Mouse (Mus musculus) stomach, embryonic 15.5 days (tissue): Measurements from ENCODE around the gene Tk1. TPM values are rescaled to one million over a fixed set of nuclear protein-coding genes. Genes with fewer than 3 reads are reported as not detected.

ENCODE experiments used
- ATAC-seq: fragments of 200-750 bp; cut with Nextera tagmentation; 2 replicates; pipeline ENCODE4 v1.8.0; 2017; ENCODE audit warnings: low read depth, moderate number of reproducible peaks, moderate TSS enrichment; ENCODE audit not compliant: insufficient read depth, low FRiP score
- H3K27ac ChIP-seq: fragments of 300-500 bp; sonication (generic); 2 replicates; pipeline ENCODE4 v1.5.1; 2015; ENCODE audit warnings: mild to moderate bottlenecking, inconsistent platforms
- H3K27me3 ChIP-seq: fragments of 300-500 bp; sonication (generic); replicated peaks from 2 replicates; pipeline ENCODE4 v1.6.1; 2015; ENCODE audit warnings: inconsistent platforms
- H3K36me3 ChIP-seq: fragments of 300-500 bp; sonication (generic); 2 replicates; pipeline ENCODE4 v1.6.1; 2015; ENCODE audit warnings: inconsistent platforms
- H3K4me1 ChIP-seq: fragments of 300-500 bp; sonication (generic); 2 replicates; pipeline ENCODE4 v1.6.1; 2015; ENCODE audit warnings: inconsistent platforms
- H3K4me2 ChIP-seq: fragments of 300-500 bp; sonication (generic); 2 replicates; pipeline ENCODE4 v1.6.1; 2015; ENCODE audit warnings: mild to moderate bottlenecking, inconsistent platforms
- H3K4me3 ChIP-seq: fragments of 300-500 bp; sonication (generic); replicated peaks from 2 replicates; pipeline ENCODE4 v1.5.1; 2015; ENCODE audit warnings: inconsistent platforms
- H3K9ac ChIP-seq: fragments of 300-500 bp; sonication (generic); 2 replicates; pipeline ENCODE4 v1.6.1; 2015; ENCODE audit warnings: inconsistent platforms
- H3K9me3 ChIP-seq: fragments of 300-500 bp; sonication (generic); 2 replicates; pipeline ENCODE4 v1.6.1; 2016; ENCODE audit warnings: inconsistent platforms
- WGBS: fragments of 180-500 bp; shearing (Covaris S2); methylation state at CpG from one replicate; pipeline ENCODE4 v1.1.7; 2015; 5-methylcytosine and 5-hydroxymethylcytosine counted together
- polyA plus RNA-seq: library from polyadenylated mRNA; unstranded; fragments of >200 nt; fragmentation: Nextera tagmentation; extraction: Ambion mirVana; gene quantifications from 2 replicates; pipeline ENCODE4 v1.2.1, GENCODE M21; 2015

The Tk1 gene
- 139 and 142 TPM in 2 replicates for polyA plus RNA-seq

DNA sequence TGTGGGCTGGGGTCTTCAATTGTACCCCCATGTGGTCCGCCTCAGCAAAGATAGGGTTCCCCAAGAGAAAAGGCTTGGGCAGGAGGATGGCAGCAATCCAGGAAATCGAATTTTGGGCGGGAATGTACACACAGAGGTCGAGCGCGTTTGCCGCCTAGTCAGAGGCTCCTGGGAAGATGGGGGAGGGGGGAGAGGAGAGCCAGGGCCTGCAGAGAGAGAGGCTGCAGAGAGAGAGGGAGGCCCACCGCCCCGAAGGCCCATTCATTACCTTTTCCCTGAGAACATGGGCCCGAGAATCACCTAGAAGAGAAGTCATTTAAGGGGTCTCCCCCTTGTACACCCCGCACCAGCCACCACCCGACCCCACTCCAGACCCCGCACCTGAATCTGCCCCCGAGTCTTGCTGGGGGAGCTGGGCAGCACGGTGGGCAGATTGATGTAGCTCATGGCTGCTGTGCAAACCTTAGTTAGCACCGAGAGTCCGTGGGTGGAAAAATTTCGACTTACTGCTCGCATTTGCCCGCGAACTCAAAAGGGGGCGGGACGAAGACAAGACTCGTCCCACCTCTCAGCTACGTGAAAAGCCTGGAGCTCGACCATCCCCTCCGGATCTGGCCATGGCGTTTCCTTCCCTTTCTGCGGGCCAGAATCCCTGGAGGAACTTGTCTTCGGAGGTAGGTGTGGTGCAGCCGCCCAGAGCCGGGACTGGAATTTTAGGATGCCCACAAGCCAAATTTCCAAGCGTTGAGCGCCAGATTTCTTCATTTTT lies at the start of gene Tk1, which contains the start of gene Afmid:
Gene Tk1 (minus strand): TSS at position 760 of the 769 bp plus-strand sequence.
Gene Afmid (plus strand): TSS at position 592 of the 769 bp plus-strand sequence.
- peak within 1 kb of the TSS; percentile 65 for H3K9ac ChIP-seq
- H3K4me3 ChIP-seq: peak within 1 kb of the TSS; percentile 62
- no peaks in the 10 kb centered on the region for H3K27me3 ChIP-seq
- peak within 1 kb of the TSS; percentile 95 for H3K27ac ChIP-seq
- peaks cover 83% of the 10 kb centered on the region for H3K4me1 ChIP-seq
- WGBS: under 1% methylated on average over 34 of the region's 34 CpGs
- H3K4me2 ChIP-seq: peak within 1 kb of the TSS; percentile 93
- peaks cover 11% of the 10 kb centered on the region; the same call in 1 of the 2 replicates for H3K36me3 ChIP-seq
- H3K9me3 ChIP-seq: no peaks in the 10 kb centered on the region
- peak; percentile 45; the same call in 1 of the 2 replicates for ATAC-seq

DNA sequence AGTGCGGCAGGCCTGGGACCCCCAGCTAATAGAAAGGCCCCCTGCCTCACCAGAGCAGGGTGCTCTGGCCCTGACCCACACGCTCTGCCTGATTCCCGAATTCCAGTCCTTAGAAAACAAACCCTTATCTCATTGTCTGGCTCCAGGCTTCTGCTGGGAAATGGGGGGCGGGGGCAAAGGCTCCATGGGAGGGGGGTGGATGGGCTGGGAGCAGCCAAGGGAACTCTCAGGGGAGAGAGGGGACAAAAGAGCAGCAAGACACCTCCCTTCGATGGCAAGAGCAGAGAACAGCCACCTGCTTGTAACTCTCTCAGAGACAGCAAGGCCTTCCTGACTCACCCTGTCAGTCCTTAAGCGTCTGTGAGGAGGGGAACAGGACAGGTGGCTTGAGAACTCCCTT lies 49.8 kb upstream of the Tk1 start:
- H3K4me1 ChIP-seq: peaks cover 37% of the 10 kb centered on the region
- no peak for ATAC-seq
- H3K27ac ChIP-seq: no peak overlapping the region
- H3K4me3 ChIP-seq: no peak overlapping the region
- WGBS: 38% methylated on average over 6 of the region's 6 CpGs
- no peaks in the 10 kb centered on the region for H3K27me3 ChIP-seq
- no peaks in the 10 kb centered on the region for H3K36me3 ChIP-seq
- no peak overlapping the region for H3K4me2 ChIP-seq
- H3K9ac ChIP-seq: no peak overlapping the region
- no peaks in the 10 kb centered on the region for H3K9me3 ChIP-seq

DNA sequence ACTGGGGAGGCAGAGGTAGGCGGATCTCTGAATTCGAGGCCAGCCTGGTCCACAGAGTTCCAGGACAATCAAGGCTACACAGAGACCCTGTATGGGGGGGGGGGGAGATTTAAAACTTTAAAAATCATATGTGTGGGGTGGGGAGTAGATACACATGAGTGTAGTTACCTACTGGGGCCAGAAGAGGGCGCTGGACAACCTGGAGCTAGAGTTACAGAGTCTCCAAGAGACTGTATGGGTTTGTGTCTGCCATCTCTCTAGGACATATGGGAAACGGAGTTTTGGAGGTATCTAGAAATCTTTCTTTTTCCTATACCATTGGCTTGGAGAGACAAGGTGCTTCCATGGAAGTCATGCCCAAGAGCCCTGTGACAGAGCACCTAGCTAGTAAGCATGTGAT lies 48.5 kb upstream of the Tk1 start:
- no peak for ATAC-seq
- no peak overlapping the region for H3K4me3 ChIP-seq
- no peak overlapping the region for H3K4me2 ChIP-seq
- H3K9me3 ChIP-seq: no peaks in the 10 kb centered on the region
- no peaks in the 10 kb centered on the region for H3K36me3 ChIP-seq
- no peaks in the 10 kb centered on the region for H3K27me3 ChIP-seq
- H3K4me1 ChIP-seq: peaks cover 41% of the 10 kb centered on the region
- WGBS: 60% methylated on average over 4 of the region's 4 CpGs
- no peak overlapping the region for H3K9ac ChIP-seq
- no peak overlapping the region for H3K27ac ChIP-seq

DNA sequence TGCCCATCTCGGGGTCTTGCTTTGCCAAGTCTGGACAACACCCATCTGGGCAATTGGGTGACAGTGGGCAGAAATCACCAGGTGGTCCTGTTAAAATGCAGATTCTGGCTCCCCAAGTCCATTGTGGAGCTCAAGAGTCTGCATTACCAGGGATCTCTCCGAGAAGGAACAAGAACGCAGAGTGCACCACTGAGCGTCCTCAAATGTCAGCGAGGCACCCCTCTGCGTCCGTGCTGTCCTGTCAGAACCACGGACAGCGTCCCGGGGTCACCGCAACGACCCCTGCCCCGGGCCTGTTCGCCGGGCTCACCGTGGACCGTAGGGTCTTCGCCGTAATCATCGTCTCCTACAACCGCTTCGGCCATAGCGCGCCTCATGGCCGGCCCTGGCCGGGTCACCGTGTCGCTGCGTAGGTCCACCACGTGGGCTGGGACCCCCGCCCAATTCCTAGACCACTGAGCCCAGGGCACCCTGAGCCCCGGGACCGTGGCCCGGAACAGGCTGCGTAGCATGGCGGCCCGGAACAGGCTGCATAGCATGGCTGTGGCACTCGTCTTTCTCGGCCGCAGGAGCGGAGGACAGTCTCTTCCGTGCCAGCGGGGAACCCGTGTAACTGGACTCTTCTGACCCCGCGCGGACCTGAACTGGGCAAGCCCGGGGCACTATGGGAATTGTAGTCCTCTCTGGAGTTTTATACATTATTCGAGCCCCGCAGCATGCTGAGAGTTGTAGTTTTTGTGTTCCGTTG lies 47.1 kb upstream of the Tk1 start, which contains the start of gene Tha1:
Gene Tha1 (minus strand): TSS at position 621 of the 748 bp plus-strand sequence.
- Histone ChIP-seq H3K36me3 (no peaks in the 10 kb centered on the region), H3K27ac (no peak within 1 kb of the TSS), H3K4me2 (peak within 1 kb of the TSS; percentile 97), H3K27me3 (no peaks in the 10 kb centered on the region), H3K9me3 (no peaks in the 10 kb centered on the region), H3K4me3 (peak within 1 kb of the TSS; percentile 66), H3K4me1 (peaks cover 29% of the 10 kb centered on the region), H3K9ac (peak within 1 kb of the TSS; percentile 40; the same call in 1 of the 2 replicates)
- WGBS: 2% methylated on average over 51 of the region's 51 CpGs
- ATAC-seq: peak; percentile 61

DNA sequence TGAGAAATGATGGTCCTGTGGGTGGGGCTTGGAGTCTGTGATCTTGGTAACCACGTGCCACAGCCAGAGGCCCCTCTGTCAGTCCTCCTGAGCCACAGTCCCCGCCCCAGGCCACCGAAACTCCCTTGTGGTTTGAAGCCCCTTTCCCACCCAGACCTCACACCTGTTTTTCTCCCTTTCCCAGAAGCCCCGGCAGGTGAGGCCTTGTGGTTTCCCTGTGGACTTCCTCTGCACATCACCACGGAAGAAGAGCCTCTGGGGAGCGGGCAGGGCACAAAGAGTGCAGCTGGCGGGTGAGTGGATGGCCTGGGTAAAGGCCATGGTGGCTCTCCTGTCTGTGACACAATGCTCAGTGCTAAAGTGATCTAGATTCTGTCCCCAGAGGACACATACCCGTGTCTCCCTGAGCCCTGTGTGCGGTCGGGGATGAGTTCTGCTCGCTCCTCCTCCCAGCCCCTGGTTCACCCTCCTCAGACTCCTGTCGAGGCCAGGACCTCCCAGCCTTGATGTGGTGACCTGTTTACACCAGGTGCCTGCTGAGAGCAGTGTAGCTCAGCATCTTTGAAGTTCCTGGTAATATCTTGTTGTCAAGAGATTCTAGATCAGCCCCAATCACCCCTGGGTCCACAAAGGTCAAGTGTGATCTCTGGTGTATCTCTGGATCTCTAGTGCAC lies 46.2 kb upstream of the Tk1 start:
- no peaks in the 10 kb centered on the region for H3K27me3 ChIP-seq
- no peak overlapping the region for H3K9ac ChIP-seq
- peaks cover 23% of the 10 kb centered on the region for H3K4me1 ChIP-seq
- 54% methylated on average over 12 of the region's 12 CpGs for WGBS
- H3K4me3 ChIP-seq: no peak overlapping the region; the same call in 1 of the 2 replicates
- no peaks in the 10 kb centered on the region for H3K9me3 ChIP-seq
- no peak for ATAC-seq
- no peaks in the 10 kb centered on the region for H3K36me3 ChIP-seq
- no peak overlapping the region for H3K27ac ChIP-seq
- peak overlapping the region; percentile 97; the same call in 1 of the 2 replicates for H3K4me2 ChIP-seq

DNA sequence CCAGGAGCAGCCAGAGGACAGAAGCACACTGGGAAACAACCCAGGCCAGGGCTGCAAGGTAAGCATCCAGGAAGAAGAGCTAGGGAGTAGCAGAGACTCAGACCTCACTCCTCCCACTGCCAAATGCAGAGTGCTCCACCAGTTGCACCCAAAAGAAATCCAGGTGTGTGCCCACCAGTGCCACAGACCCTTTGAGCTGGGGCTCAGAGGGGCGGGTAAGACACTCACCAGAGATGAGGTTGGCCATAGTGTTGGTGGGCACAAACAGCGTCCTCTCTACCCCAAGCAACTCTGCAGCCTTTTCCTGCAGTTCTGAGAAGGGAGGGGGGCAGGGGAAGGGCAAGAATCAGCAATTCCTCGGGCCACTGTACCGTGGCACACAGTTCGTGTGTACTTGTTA lies 45.5 kb upstream of the Tk1 start:
- H3K9me3 ChIP-seq: no peaks in the 10 kb centered on the region
- no peak for ATAC-seq

DNA sequence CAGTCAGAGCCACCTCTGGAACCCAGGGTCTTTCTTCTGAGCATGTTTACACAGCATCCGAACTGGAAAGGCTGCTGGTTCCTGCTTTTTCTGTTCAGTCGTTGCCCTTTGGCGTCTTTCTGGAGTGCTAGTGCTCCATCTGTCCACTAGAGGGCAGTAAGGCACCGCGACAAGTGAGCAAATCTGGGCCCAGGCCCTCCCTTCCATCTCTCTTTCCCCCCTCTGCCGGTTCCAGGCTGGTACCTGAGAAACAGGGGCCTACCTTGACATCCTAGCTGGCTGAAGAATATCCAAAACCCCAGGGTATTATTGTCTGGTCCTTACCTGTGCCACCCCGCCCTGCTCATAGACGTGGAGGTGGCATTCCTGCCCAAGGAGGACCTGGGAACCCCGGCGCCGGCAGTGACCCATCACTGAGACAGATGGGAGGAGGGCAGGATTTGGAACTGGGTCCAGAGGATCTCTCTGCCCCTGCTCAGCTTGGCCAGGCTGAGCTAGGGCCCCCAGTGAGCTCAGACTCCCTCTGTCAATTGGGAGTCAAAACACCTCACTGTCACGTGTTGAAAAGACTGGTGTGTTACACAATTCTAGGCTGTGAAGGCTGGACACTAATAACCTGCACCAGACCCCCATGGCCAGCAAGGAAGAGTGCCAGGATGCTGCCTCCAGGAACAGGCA lies 44.9 kb upstream of the Tk1 start:
- H3K4me3 ChIP-seq: no peak overlapping the region
- no peak overlapping the region for H3K9ac ChIP-seq
- peaks cover 23% of the 10 kb centered on the region for H3K4me1 ChIP-seq
- H3K27ac ChIP-seq: no peak overlapping the region
- ATAC-seq: no peak
- H3K27me3 ChIP-seq: no peaks in the 10 kb centered on the region
- H3K9me3 ChIP-seq: no peaks in the 10 kb centered on the region
- no peaks in the 10 kb centered on the region for H3K36me3 ChIP-seq
- 41% methylated on average over 12 of the region's 12 CpGs for WGBS
- H3K4me2 ChIP-seq: no peak overlapping the region

More for the DNA sequence above, 45.5 kb upstream of the Tk1 start:
- no peaks in the 10 kb centered on the region for H3K27me3 ChIP-seq
- WGBS: 70% methylated on average over 5 of the region's 5 CpGs
- H3K4me2 ChIP-seq: no peak overlapping the region
- no peak overlapping the region for H3K9ac ChIP-seq
- H3K36me3 ChIP-seq: no peaks in the 10 kb centered on the region
- no peak overlapping the region for H3K4me3 ChIP-seq
- peaks cover 23% of the 10 kb centered on the region for H3K4me1 ChIP-seq
- no peak overlapping the region for H3K27ac ChIP-seq

DNA sequence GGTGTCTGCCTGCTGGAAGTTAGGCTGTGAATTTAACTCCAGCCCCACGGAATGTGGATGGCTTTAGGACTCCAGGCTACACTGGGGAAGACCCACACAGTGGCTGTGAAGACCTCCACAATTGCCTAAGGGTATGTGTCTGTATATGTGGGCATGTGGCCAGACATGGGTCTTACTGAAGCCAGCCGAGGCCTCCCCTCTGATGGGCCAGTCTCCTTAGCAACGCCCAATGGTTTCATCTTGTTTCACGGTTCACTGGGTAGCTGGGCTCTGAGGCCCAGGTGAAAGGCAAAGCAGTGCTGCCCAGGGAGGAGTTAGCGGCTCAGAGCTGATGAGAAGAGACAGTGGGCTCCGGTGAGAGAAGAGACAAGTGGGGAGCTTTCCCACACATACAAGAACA lies 40.1 kb upstream of the Tk1 start:
- H3K27ac ChIP-seq: no peak overlapping the region
- no peaks in the 10 kb centered on the region for H3K36me3 ChIP-seq
- H3K27me3 ChIP-seq: peaks cover 4% of the 10 kb centered on the region
- WGBS: 47% methylated on average over 6 of the region's 6 CpGs
- no peak overlapping the region for H3K4me3 ChIP-seq
- no peaks in the 10 kb centered on the region for H3K9me3 ChIP-seq
- H3K9ac ChIP-seq: no peak overlapping the region
- H3K4me2 ChIP-seq: no peak overlapping the region
- H3K4me1 ChIP-seq: peaks cover 7% of the 10 kb centered on the region; the same call in 1 of the 2 replicates
- no peak for ATAC-seq

DNA sequence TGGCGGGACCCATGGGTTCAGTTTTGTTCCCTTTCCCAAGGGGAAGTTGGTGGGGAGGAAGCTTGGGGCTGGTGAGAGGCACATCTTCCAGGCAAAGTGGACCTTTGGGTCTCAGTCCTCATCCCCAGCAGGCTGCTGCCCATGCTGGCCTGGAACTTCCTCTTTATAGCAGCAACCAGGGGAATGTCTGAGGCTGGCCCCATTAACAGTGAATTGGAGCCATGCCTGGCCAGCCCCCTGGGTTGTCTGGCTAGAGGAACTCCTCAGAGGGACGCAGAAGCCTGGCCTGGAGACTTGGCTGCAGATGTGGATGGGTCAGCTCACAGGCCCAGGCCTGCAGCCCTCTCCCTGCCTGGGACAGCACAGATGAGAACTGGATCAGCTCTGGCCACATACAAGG lies 38.9 kb upstream of the Tk1 start:
- H3K9me3 ChIP-seq: no peaks in the 10 kb centered on the region
- no peaks in the 10 kb centered on the region for H3K36me3 ChIP-seq
- H3K4me3 ChIP-seq: no peak overlapping the region
- ATAC-seq: no peak
- H3K27me3 ChIP-seq: peaks cover 16% of the 10 kb centered on the region
- no peak overlapping the region for H3K9ac ChIP-seq
- 0 out of 2 replicates have a peak, but pooled peaks cover 2% of the 10 kb centered on the region for H3K4me1 ChIP-seq
- no peak overlapping the region for H3K27ac ChIP-seq
- 69% methylated on average over 2 of the region's 2 CpGs for WGBS
- no peak overlapping the region for H3K4me2 ChIP-seq

DNA sequence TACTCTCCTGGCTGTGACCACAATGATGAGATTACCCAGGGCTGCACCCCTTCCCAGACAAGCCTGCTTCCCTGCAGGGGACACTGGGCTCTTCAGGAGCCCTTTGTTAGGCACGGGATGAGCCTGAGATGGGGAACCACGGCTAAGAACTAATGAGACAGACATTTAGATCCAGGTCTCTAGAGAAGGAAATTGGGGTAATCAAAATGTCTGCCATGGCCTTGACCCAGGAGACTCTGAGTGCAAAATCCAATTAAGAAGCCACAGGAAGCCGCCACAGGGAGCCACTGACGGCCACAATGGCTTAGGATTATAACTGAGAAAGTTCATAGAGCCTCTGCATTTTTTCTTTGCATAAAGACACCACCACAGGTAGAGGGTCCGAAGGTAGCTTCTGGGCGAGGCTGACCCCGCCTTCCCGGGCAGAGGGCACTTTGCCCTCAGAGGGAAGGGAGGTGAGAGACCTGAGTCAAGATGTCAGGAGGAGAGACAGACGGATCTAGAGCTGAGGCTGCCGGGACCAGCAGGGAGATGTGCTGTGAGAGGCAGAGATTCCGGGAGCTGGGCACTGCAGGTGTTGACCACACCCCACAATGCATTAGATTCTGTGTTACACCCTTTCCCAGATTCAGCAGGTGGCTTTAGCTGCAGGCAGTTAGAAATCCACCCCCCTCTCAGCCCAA lies 37.4 kb upstream of the Tk1 start:
- Histone ChIP-seq H3K4me3 (no peak overlapping the region), H3K27ac (no peak overlapping the region)
- 40% methylated on average over 11 of the region's 11 CpGs for WGBS

DNA sequence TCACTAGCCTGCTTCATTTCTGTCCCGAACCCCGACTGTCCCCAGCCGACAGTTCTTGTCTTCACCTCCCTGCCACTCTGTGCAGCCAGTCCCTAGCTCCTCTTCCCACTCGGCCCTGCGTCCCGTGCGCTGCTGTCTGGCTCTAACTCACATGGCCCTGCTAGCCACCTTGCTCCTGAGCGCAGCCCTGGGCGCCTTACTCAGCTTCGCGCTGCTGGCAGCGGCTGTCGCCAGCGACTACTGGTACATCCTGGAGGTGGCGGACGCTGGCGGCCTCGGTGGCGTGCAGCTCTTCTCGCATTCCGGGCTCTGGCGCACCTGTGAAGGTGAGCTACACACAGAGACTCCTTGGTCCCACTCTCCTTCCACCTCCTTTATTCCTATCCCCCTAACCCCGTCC lies 34.7 kb upstream of the Tk1 start, which contains the start of gene Tmem235:
Gene Tmem235 (plus strand): TSS at position 152 of the 400 bp plus-strand sequence.
- peaks cover 20% of the 10 kb centered on the region for H3K36me3 ChIP-seq
- no peak within 1 kb of the TSS for H3K4me2 ChIP-seq
- peaks cover 19% of the 10 kb centered on the region for H3K27me3 ChIP-seq
- H3K4me1 ChIP-seq: 0 out of 2 replicates have a peak, but pooled peaks cover 2% of the 10 kb centered on the region
- WGBS: 8% methylated on average over 23 of the region's 23 CpGs
- H3K9ac ChIP-seq: no peak within 1 kb of the TSS
- no peak within 1 kb of the TSS for H3K27ac ChIP-seq
- no peaks in the 10 kb centered on the region for H3K9me3 ChIP-seq
- no peak within 1 kb of the TSS for H3K4me3 ChIP-seq
- no peak for ATAC-seq

More for the DNA sequence above, 37.4 kb upstream of the Tk1 start:
- H3K27me3 ChIP-seq: peaks cover 19% of the 10 kb centered on the region
- H3K9me3 ChIP-seq: no peaks in the 10 kb centered on the region
- 0 out of 2 replicates have a peak, but pooled peaks cover 2% of the 10 kb centered on the region for H3K4me1 ChIP-seq
- no peak for ATAC-seq
- H3K9ac ChIP-seq: no peak overlapping the region
- no peak overlapping the region for H3K4me2 ChIP-seq
- no peaks in the 10 kb centered on the region for H3K36me3 ChIP-seq
